23 mouse cellular contexts compared by ENCODE assay signal in the genomic region with DNA sequence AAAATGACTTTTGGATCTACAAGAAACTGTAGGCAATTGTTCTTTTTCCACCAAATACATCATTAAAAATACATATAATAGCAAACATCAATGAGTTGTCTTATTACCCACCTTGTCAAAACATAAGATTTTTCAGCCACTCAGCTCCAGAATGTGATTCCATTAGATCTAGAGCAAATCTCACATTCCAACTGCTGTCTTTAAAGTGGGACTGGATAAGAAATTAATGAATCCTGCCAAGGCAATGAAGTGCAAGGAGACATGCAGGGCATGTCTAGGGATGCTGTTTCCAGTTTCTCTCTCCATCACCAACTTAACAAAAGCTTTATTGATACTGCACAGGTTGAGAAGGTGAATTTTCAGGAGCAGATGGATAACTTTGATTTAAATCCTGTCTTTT.
A peak's percentile ranks its signal among the peaks of the same experiment; 100 is the strongest.
DNase-seq lines count a peak whose midpoint lies in the region; ATAC-seq lines count a peak whose summit lies in the region.
"Had no signal": no experiment of that assay in that cellular context is flagged by ENCODE, and none has a peak within 500 bp of the region (broad histone marks: within the 10 kb centered on the region; RNA-seq: fewer than 3 reads in every experiment).

No protein-coding gene starts in this region.

- peak; percentile 38 for DNase-seq in lung, postnatal 10 days
- DNase-seq in lung, postnatal 36 days, result peak; percentile 45
- no peak for DNase-seq in cerebellum, adult 11 months
- no peak for DNase-seq in spleen, adult 18-20 months
- DNase-seq: adrenal gland, adult 2 months; adrenal gland, postnatal 14 days; cerebellum, adult 11-12 months; cerebellum, adult 9-10 months; gastrocnemius, postnatal 25 days; heart, adult 18-20 months; heart, postnatal 10 days; heart, postnatal 36 days had no signal

- no peaks in the 10 kb centered on the region for H3K27me3 ChIP-seq in lung, embryonic 16.5 days (ENCODE audit: control insufficient read depth, insufficient read depth, low read depth, low read length)
- H3K27me3 ChIP-seq: embryonic facial prominence, embryonic 12.5 days; embryonic facial prominence, embryonic 15.5 days; heart, embryonic 12.5 days; heart, embryonic 15.5 days; hindbrain, embryonic 13.5 days had no signal

- no peak overlapping the region for H3K4me3 ChIP-seq in lung, embryonic 16.5 days (ENCODE audit: low read length)
- H3K4me3 ChIP-seq: embryonic facial prominence, embryonic 12.5 days; embryonic facial prominence, embryonic 15.5 days; heart, embryonic 12.5 days; heart, embryonic 15.5 days; hindbrain, embryonic 10.5 days; hindbrain, embryonic 13.5 days had no signal

- H3K36me3 ChIP-seq in lung, embryonic 16.5 days (ENCODE audit: control insufficient read depth, insufficient read depth, low read length), result no peaks in the 10 kb centered on the region
- H3K36me3 ChIP-seq: embryonic facial prominence, embryonic 12.5 days; embryonic facial prominence, embryonic 15.5 days; heart, embryonic 12.5 days; heart, embryonic 15.5 days; hindbrain, embryonic 10.5 days; hindbrain, embryonic 13.5 days had no signal

- peak; percentile 73 for ATAC-seq in lung, embryonic 16.5 days (ENCODE audit: low read depth)
- no peak for ATAC-seq in megakaryocyte, adult 5-6 weeks (ENCODE audit: poor library complexity, severe bottlenecking)
- ATAC-seq: CD4-positive, CD25-positive, alpha-beta regulatory T cell, adult 4 months; forebrain, embryonic 14.5 days; hindbrain, embryonic 16.5 days had no signal

- no peaks in the 10 kb centered on the region for H3K4me1 ChIP-seq in lung, embryonic 16.5 days (replicated peaks; ENCODE audit: control insufficient read depth, insufficient read depth, low read length)
- H3K4me1 ChIP-seq: embryonic facial prominence, embryonic 12.5 days; embryonic facial prominence, embryonic 15.5 days; heart, embryonic 12.5 days; heart, embryonic 15.5 days; hindbrain, embryonic 10.5 days; hindbrain, embryonic 13.5 days had no signal

- H3K4me2 ChIP-seq in lung, embryonic 16.5 days (ENCODE audit: low read depth, low read length), result no peak overlapping the region
- H3K4me2 ChIP-seq: embryonic facial prominence, embryonic 12.5 days; embryonic facial prominence, embryonic 15.5 days; heart, embryonic 12.5 days; heart, embryonic 15.5 days; hindbrain, embryonic 13.5 days had no signal

- no peaks in the 10 kb centered on the region for H3K9me3 ChIP-seq in lung, embryonic 16.5 days (ENCODE audit: control insufficient read depth, low read length)
- H3K9me3 ChIP-seq: embryonic facial prominence, embryonic 12.5 days; embryonic facial prominence, embryonic 15.5 days; heart, embryonic 12.5 days; heart, embryonic 15.5 days; hindbrain, embryonic 10.5 days; hindbrain, embryonic 13.5 days had no signal

- no peak overlapping the region for H3K27ac ChIP-seq in lung, embryonic 16.5 days (ENCODE audit: low read length)
- H3K27ac ChIP-seq: embryonic facial prominence, embryonic 12.5 days; embryonic facial prominence, embryonic 15.5 days; heart, embryonic 15.5 days; hindbrain, embryonic 10.5 days; hindbrain, embryonic 13.5 days had no signal

- no peak overlapping the region for H3K9ac ChIP-seq in lung, embryonic 16.5 days (ENCODE audit: low read length)
- H3K9ac ChIP-seq: embryonic facial prominence, embryonic 12.5 days; embryonic facial prominence, embryonic 15.5 days; heart, embryonic 12.5 days; heart, embryonic 15.5 days; hindbrain, embryonic 13.5 days had no signal

Comparison
In these comparisons a context has a peak if more than half of its experiments do, and no peak if none do; other contexts are left out.
1. DNase-seq: peak in lung, postnatal 10 days (single experiment) and lung, postnatal 36 days (single experiment); none in cerebellum, adult 11 months (single experiment) and spleen, adult 18-20 months (0 of 2).